Mouse (Mus musculus) bone marrow, adult 2 months (tissue): ENCODE measurements around the gene Ctnnbip1. TPM values are rescaled to one million over a fixed set of nuclear protein-coding genes. Genes with fewer than 3 reads are reported as not detected.

ENCODE experiments used
- H3K27ac ChIP-seq: fragments of 200-500 bp; 2 replicates; pipeline ENCODE4 v1.5.1; 2012; ENCODE audit warnings: low read depth, mild to moderate bottlenecking, control low read depth, inconsistent platforms, low read length; ENCODE audit not compliant: control insufficient read depth, poor library complexity, insufficient read depth
- H3K4me1 ChIP-seq: fragments of 200-500 bp; 2 replicates; pipeline ENCODE4 v1.6.1; 2011; ENCODE audit warnings: low read length; ENCODE audit not compliant: control insufficient read depth, insufficient read depth
- H3K4me3 ChIP-seq: fragments of 200-500 bp; replicated peaks from 2 replicates; pipeline ENCODE3; 2011; ENCODE audit warnings: mild to moderate bottlenecking, low read depth, low read length, control low read depth; ENCODE audit not compliant: control insufficient read depth
- CTCF ChIP-seq: fragments of 200-500 bp; IDR thresholded peaks from 2 replicates; pipeline ENCODE4 v1.5.1; 2011; ENCODE audit warnings: low read length, control low read depth; ENCODE audit not compliant: control insufficient read depth, insufficient read depth
- POLR2A ChIP-seq: fragments of 200-500 bp; IDR thresholded peaks from 2 replicates; pipeline ENCODE4 v1.6.1; 2011; ENCODE audit warnings: low read depth, mild to moderate bottlenecking, control low read depth, low read length, borderline replicate concordance; ENCODE audit not compliant: control insufficient read depth
- WGBS: fragments of 180-500 bp; shearing (Covaris S2); methylation state at CpG from one replicate; pipeline ENCODE4 v1.1.7; 2018; 5-methylcytosine and 5-hydroxymethylcytosine counted together
- polyA plus RNA-seq: library from polyadenylated mRNA; stranded (reverse); fragments of >200 nt; gene quantifications from 2 replicates; pipeline ENCODE4 v1.2.4, GENCODE M21; 2011; ENCODE audit warnings: low replicate concordance; ENCODE audit not compliant: missing spikeins, insufficient read depth, insufficient read length

Gene Ctnnbip1
- 4.8 and 6.0 TPM in 2 replicates for polyA plus RNA-seq

DNA sequence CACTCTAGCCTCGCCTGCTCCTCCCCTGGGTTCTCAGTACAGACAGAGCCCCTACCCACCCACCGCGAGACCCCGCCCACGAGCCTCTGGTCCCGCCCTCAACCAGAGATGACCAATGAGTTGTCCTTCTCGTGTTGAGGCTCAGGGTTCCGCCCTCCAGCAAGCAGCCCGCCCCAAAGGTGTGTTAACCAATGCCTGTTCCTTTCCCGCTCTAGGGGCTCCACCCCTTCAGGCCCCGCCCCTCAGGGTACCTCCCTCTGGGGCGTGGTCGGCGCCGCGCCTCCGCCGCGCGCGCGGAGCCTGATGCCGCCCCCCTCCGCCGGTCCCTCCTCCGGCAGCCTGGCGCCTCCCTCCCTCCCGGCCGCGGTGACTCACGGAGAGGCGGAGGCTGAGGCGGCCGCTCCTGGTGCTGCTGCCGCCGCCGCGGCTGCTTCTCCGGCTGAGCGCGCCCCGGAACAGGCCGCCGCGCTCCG lies at the start of gene Ctnnbip1:
Ctnnbip1 (plus strand) TSS at position 369 of the 473 bp plus-strand sequence.
- H3K4me1 ChIP-seq = peaks cover 1% of the 10 kb centered on the region; the same call in 1 of the 2 replicates
- whole genome bisulfite sequencing = under 1% methylated on average over 45 of the region's 46 CpGs
- H3K4me3 ChIP-seq = peak within 1 kb of the TSS; percentile 30
- H3K27ac ChIP-seq = no peak within 1 kb of the TSS; the same call in 1 of the 2 replicates
- no peak for TF ChIP-seq CTCF
- TF ChIP-seq POLR2A = peak; percentile 7; the same call in 1 of the 2 replicates

DNA sequence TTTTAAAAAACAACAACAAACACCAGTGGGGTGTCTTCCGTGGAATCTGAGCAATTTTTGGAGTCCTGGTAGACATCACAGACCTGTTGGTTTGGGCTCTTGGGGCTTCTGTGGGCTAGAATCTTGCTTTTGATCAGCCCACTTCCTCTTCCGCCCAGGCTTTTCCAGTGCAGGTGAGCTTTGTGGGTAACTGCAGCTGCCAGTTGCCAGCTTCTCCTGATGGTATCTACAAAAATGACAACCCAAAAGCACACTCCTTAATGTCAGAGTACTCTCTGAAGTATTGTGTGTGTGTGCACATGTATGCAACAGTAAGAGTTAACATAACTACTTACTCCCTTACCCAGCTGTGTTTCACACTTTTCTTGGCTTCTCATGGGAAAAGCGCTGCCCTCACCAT lies 48.5 kb upstream of the Ctnnbip1 start:
- no peak overlapping the region for H3K27ac ChIP-seq
- H3K4me1 ChIP-seq = no peaks in the 10 kb centered on the region; the same call in 1 of the 2 replicates
- TF ChIP-seq CTCF = no peak
- TF ChIP-seq POLR2A = no peak
- no peak overlapping the region for H3K4me3 ChIP-seq
- WGBS = 54% methylated on average over 3 of the region's 3 CpGs

DNA sequence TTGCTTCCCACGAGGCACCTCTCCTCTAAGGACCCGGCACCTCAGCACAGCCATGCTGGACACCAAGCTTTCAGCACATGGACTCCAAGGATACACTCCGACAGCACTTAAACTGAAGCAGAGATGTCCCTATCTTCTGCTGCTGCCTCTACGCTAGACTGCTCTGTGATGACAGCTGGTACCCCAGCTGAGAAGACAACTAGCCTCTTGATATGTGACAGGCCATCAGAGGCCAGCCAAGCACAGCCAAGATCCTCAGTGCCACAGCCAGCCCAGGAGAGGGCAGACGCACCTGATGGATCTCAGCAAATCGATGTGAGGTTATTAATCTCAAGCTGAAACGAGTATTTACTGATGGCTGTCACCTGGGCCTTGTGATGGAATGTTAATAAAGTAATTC lies 42.9 kb upstream of the Ctnnbip1 start:
- WGBS = 85% methylated on average over 7 of the region's 7 CpGs
- no peak for TF ChIP-seq CTCF
- no peak for TF ChIP-seq POLR2A

DNA sequence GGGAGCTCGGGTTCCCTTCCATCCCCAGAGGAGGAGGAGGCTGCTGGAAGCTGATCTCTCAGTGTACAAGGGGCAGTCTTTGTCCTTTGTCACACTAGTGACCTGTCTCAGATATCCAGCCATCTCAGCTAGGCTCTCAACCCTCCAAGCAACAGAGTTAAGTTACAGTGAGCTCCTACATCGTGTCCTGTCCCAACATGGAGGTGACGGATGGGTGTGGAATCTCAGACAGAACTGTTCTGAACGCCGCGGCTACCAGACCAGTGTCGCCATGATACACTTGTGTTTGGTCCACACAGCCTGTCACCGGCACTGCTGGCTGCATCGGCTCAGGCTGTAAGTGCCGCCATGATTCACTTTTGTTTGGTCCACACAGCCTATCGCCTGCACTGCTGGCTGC lies 41.0 kb upstream of the Ctnnbip1 start, which contains the start of gene Tmem274:
Tmem274 (plus strand) TSS at position 301 of the 400 bp plus-strand sequence.
- no peaks in the 10 kb centered on the region for H3K4me1 ChIP-seq
- no peak for TF ChIP-seq POLR2A
- TF ChIP-seq CTCF = no peak
- H3K27ac ChIP-seq = no peak within 1 kb of the TSS
- H3K4me3 ChIP-seq = no peak within 1 kb of the TSS
- 88% methylated on average over 11 of the region's 11 CpGs for WGBS

More for the DNA sequence above, 42.9 kb upstream of the Ctnnbip1 start:
- Histone ChIP-seq H3K4me3 (no peak overlapping the region), H3K4me1 (no peaks in the 10 kb centered on the region), H3K27ac (no peak overlapping the region)

DNA sequence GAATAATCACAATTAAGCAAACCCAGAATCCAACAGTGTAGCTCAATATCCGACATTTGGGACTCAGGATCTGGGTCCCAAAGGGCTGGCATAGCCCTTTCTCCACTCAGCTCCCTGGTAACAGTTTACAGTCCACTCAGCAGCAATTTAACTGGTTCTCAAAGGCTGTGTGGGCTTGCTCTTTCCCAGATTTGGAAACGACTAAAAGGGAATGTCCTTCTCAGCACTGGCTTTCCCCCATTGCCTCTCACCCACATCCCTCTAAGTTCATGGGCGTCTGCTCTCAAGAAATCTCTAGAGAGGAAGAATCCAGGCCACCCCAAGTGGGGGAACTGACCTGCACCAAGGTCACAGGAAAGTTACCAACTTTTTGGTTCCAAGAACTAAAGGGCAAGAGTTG lies 33.5 kb upstream of the Ctnnbip1 start:
- 43% methylated on average over 3 of the region's 3 CpGs for WGBS
- no peaks in the 10 kb centered on the region for H3K4me1 ChIP-seq
- no peak overlapping the region; the same call in 1 of the 2 replicates for H3K27ac ChIP-seq
- H3K4me3 ChIP-seq = peak overlapping the region; percentile 80
- TF ChIP-seq CTCF = no peak
- no peak for TF ChIP-seq POLR2A

DNA sequence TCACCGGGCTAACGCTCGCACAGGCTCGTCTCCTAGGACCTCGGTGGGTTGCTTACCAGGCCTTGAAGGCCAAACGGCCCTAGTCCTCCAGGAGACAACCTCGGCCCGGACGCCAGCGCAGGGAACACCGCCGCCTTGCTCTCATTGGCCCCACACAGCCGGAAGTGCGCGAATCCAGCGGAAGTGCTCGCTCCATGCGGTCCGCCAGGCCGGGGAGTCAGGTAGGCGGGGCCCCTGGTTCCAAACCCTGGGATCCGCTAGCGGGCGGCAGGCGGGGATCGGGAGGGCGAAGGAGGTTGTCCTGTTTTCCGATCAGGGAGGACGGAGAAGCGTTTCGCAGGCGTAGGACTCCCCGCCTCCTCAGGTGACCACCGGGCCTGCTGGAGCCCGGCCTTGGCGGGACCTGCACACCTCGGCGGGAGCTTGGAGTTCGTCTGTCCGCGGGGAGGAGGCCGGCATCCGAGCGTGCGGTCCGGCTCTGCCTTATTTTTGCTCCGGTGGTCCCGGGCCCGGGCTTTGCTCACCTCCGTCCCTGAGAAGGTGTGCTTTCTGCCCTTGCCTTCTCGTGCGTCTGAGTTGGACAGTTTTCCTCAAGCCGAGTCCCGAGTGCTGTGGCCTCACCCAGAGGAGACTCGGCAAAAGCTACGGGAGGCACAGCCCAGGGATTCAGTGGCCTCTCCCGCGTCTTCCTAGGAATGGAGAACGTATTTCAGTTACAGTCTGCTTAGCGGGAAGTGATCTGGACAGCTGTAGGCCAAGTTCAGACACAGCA lies 32.8 kb upstream of the Ctnnbip1 start, which contains the start of the genes Nmnat1 and Lzic:
Nmnat1 (minus strand) TSS at position 150 of the 772 bp plus-strand sequence.
Lzic (plus strand) TSS at position 177 of the 772 bp plus-strand sequence.
- Histone ChIP-seq H3K4me3 (peak within 1 kb of the TSS; percentile 80), H3K4me1 (no peaks in the 10 kb centered on the region), H3K27ac (peak within 1 kb of the TSS; percentile 16)
- no peak for TF ChIP-seq CTCF
- TF ChIP-seq POLR2A = peak; percentile 69; the same call in 1 of the 2 replicates
- WGBS = under 1% methylated on average over 58 of the region's 60 CpGs

DNA sequence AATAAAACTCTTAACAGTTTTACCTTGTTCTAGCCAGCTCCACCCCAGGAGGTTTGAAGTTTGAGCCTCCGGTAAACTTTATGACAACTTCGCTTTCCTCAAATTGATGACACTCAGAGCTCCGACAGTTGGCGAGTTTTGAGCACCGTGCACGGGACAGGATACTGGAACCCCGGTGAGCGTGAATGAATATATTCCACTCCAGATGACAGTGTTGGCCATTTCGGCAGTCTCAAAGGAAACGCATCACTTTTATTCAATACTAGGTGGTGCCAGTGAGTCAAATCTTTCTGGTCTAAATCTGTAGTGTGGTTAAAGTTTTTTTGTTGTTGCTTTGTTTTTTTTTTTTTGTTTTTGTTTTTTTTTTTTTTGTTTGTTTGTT lies 32.2 kb upstream of the Ctnnbip1 start:
- TF ChIP-seq CTCF (no peak), POLR2A (no peak)
- under 1% methylated on average over 10 of the region's 10 CpGs for WGBS
- Histone ChIP-seq H3K4me1 (no peaks in the 10 kb centered on the region), H3K4me3 (peak overlapping the region; percentile 80), H3K27ac (no peak overlapping the region)

DNA sequence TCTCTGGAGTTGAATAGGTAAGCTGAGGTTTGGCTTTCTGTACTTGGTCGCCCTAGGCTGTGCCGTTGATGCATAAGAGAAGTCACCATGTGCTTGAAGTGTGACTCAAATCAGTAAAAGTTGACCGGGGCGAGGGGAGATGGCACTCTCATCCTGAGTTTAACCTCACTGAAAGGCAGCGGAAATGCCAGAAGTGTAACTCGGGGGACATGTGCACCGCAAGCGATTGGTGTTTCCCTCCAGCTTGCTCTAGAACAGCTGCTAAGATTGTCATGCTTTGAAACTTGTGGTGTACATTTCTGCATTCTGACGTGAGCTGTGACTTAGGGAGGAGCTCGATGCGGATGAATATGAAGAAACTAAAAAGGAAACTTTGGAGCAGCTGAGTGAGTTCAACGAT lies 30.3 kb upstream of the Ctnnbip1 start:
- Histone ChIP-seq H3K4me3 (no peak overlapping the region), H3K27ac (no peak overlapping the region), H3K4me1 (no peaks in the 10 kb centered on the region)
- WGBS = 90% methylated on average over 12 of the region's 12 CpGs
- no peak for TF ChIP-seq CTCF
- no peak for TF ChIP-seq POLR2A
